Mouse (Mus musculus) lung, postnatal 0 days (tissue): ENCODE data around the gene Tomm20l.

Experiments
- CTCF ChIP-seq: IDR thresholded peaks from 2 replicates; pipeline ENCODE4 v1.5.1; 2016; ENCODE audit warnings: antibody characterized with exemption, mild to moderate bottlenecking
- EP300 ChIP-seq: IDR thresholded peaks from 2 replicates; pipeline ENCODE4 v1.6.1; 2016; ENCODE audit warnings: antibody characterized with exemption, mild to moderate bottlenecking, control low read depth

DNA sequence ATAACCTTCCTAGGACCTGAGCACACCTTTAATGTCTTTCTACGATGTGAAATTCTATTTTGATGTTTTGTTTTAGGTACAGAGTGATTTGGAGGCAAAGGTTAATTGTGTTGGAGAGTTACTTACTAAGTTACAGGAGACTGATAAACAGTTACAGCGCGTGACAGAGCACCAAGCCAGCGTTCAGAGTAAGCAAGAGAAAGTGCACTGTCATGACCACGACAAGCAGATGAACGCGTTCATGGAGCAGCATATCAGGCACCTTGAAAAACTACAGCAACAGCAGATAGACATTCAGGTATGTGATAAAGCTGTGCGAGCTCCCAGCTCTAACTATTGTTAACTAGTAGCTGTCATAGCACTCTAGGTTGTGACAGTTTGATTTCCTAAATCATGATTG lies 38.9 kb downstream of the Tomm20l start:
- no peak for TF ChIP-seq EP300
- TF ChIP-seq CTCF = no peak
